ENCODE assay signal across 10 mouse cellular contexts in the genomic region with DNA sequence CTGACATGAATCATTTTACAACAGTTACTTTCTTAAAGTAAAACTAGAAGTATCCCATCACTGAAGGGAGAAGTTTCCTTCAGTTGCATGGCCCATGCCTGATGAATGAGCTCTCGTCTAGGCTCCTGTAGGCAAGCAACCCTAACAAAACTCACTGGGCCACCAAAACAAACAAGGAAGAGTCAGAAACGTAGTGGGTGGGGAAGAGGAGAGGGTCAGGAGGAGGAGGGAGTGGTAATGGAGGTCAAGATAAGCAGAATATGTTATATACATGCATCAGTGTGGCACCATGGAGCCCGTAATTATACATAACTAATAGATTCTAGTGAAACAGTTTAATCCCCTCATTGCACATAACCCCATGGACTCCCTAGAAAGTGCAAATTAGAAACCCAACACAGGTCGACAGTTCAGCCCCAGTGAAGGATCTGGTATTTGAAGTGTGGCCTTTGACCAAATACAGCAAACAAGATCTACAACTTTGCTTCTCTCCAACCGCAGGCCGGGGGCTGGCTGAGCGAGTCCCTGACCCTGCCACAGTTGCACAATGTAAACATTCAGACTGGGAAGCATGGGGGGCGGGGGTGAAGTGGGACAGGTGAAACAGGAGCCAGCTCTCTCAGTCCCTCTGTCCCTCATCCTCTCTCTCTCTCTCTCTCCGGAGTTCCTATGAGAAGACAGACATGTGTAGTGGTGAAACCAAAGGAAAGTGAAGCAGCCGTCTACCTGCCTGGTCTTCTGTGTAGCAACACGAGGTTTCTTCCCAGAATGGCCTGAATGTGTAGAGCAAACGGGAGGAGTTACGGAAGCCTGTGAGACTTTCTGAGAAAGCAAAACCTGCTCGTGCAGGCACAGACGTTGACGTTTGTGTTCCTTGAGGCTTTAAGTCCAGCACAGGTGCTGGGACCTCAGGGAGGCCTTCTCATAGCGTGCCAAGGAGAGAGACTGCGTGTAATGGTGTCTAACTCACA.
A peak's percentile ranks its signal among the peaks of the same experiment; 100 is the strongest.
DNase-seq lines count a peak whose midpoint lies in the region; ATAC-seq and TF ChIP-seq lines count a peak whose summit lies in the region.
"Had no signal": no experiment of that assay in that cellular context is flagged by ENCODE, and none has a peak within 500 bp of the region (broad histone marks: within the 10 kb centered on the region; RNA-seq: fewer than 3 reads in every experiment).

No protein-coding gene starts in this region.

- no peak for TF ChIP-seq CTCF in lung, adult 2 months (IDR thresholded peaks at IDR 0.05; ENCODE audit: insufficient read depth, low read length)

- 0 out of 2 replicates have a peak overlapping the region, but pooled peaks have one; percentile 30 for H3K27ac ChIP-seq in limb, embryonic 11.5 days (replicated peaks; ENCODE audit: low read depth, low read length)
- peak overlapping the region; percentile 74 for H3K27ac ChIP-seq in stomach, embryonic 16.5 days (ENCODE audit: low read length)
- no peak overlapping the region for H3K27ac ChIP-seq in forebrain, embryonic 11.5 days (ENCODE audit: low read depth, low read length)

- peak; percentile 33 for DNase-seq in thymus, postnatal 0 days (ENCODE audit: low spot score)
- no peak for DNase-seq in thymus, adult 18-20 months
- no peak for DNase-seq in limb, embryonic 11.5 days (ENCODE audit: low spot score)
- peak; percentile 40 for DNase-seq in lung, adult 2 months
- no peak for DNase-seq in forebrain, embryonic 11.5 days (ENCODE audit: low spot score)
- DNase-seq in cerebellum, adult 8-10 months, result no peak
- DNase-seq: gastrocnemius, postnatal 25 days had no signal

- H3K36me3 ChIP-seq in limb, embryonic 11.5 days (ENCODE audit: control insufficient read depth, insufficient read depth, low read length), result no peaks in the 10 kb centered on the region
- no peaks in the 10 kb centered on the region for H3K36me3 ChIP-seq in stomach, embryonic 16.5 days (ENCODE audit: control insufficient read depth, insufficient read depth, low read length)
- no peaks in the 10 kb centered on the region for H3K36me3 ChIP-seq in forebrain, embryonic 11.5 days (ENCODE audit: control insufficient read depth, insufficient read depth, low read length)

- TF ChIP-seq POLR2A in lung, adult 2 months (IDR thresholded peaks at IDR 0.05; ENCODE audit: borderline replicate concordance, extremely low read depth, low read depth, low read length), result no peak

- H3K4me2 ChIP-seq in limb, embryonic 11.5 days (ENCODE audit: low read depth, severe bottlenecking), result no peak overlapping the region
- H3K4me2 ChIP-seq in stomach, embryonic 16.5 days (ENCODE audit: low read depth, low read length), result peak overlapping the region; percentile 20
- no peak overlapping the region for H3K4me2 ChIP-seq in forebrain, embryonic 11.5 days (ENCODE audit: low read depth, low read length, severe bottlenecking)

- H3K9me3 ChIP-seq in limb, embryonic 11.5 days (ENCODE audit: control insufficient read depth, low read length), result no peaks in the 10 kb centered on the region
- no peaks in the 10 kb centered on the region for H3K9me3 ChIP-seq in stomach, embryonic 16.5 days (replicated peaks; ENCODE audit: control insufficient read depth, low read length)
- H3K9me3 ChIP-seq in forebrain, embryonic 11.5 days (ENCODE audit: control insufficient read depth, low read length), result no peaks in the 10 kb centered on the region

- no peak overlapping the region for H3K4me3 ChIP-seq in limb, embryonic 11.5 days (ENCODE audit: low read depth, low read length)
- no peak overlapping the region for H3K4me3 ChIP-seq in lung, adult 2 months (replicated peaks; ENCODE audit: extremely low read depth, low read depth, low read length)
- H3K4me3 ChIP-seq in stomach, embryonic 16.5 days (replicated peaks; ENCODE audit: low read length), result no peak overlapping the region
- no peak overlapping the region for H3K4me3 ChIP-seq in forebrain, embryonic 11.5 days (ENCODE audit: low read depth, low read length)

- H3K27me3 ChIP-seq in limb, embryonic 11.5 days (ENCODE audit: control insufficient read depth, insufficient read depth, low read length), result no peaks in the 10 kb centered on the region
- no peaks in the 10 kb centered on the region for H3K27me3 ChIP-seq in stomach, embryonic 16.5 days (ENCODE audit: control insufficient read depth, insufficient read depth, low read length)
- no peaks in the 10 kb centered on the region for H3K27me3 ChIP-seq in forebrain, embryonic 11.5 days (ENCODE audit: control insufficient read depth, insufficient read depth, low read length)

- H3K9ac ChIP-seq in limb, embryonic 11.5 days (ENCODE audit: low read length), result no peak overlapping the region
- no peak overlapping the region for H3K9ac ChIP-seq in stomach, embryonic 16.5 days (ENCODE audit: low read length)
- H3K9ac ChIP-seq in forebrain, embryonic 11.5 days (ENCODE audit: low read length), result no peak overlapping the region

- 65% methylated on average over 18 of the region's 18 CpGs for WGBS in limb, embryonic 11.5 days
- WGBS in lung, adult 2 months, result 57% methylated on average over 18 of the region's 18 CpGs
- WGBS in stomach, embryonic 16.5 days, result 39% methylated on average over 18 of the region's 18 CpGs
- WGBS in forebrain, embryonic 11.5 days, result 80% methylated on average over 18 of the region's 18 CpGs

- no peak for ATAC-seq in limb, embryonic 11.5 days (ENCODE audit: insufficient number of reproducible peaks, low FRiP score, low TSS enrichment, low read depth)
- ATAC-seq in stomach, embryonic 16.5 days (ENCODE audit: insufficient read depth, low FRiP score), result peak; percentile 85
- ATAC-seq in activated CD4-positive, CD25-positive, alpha-beta regulatory T cell, adult 4 months, result no peak
- ATAC-seq in forebrain, embryonic 11.5 days (replicated peaks; ENCODE audit: low FRiP score), result no peak
- ATAC-seq: midbrain, embryonic 16.5 days had no signal

- H3K4me1 ChIP-seq in limb, embryonic 11.5 days (ENCODE audit: control insufficient read depth, insufficient read depth, low read length), result peaks cover 13% of the 10 kb centered on the region; the same call in 1 of the 2 replicates
- H3K4me1 ChIP-seq in lung, adult 2 months (ENCODE audit: control insufficient read depth, insufficient read depth, low read length), result peaks cover 10% of the 10 kb centered on the region
- H3K4me1 ChIP-seq in stomach, embryonic 16.5 days (ENCODE audit: control insufficient read depth, insufficient read depth, low read length), result peaks cover 26% of the 10 kb centered on the region
- no peaks in the 10 kb centered on the region for H3K4me1 ChIP-seq in forebrain, embryonic 11.5 days (replicated peaks; ENCODE audit: control insufficient read depth, insufficient read depth, low read length)

Comparison
In these comparisons a context has a peak if more than half of its experiments do, and no peak if none do; other contexts are left out.
1. DNase-seq: peak in thymus, postnatal 0 days (single experiment) and lung, adult 2 months (single experiment); none in thymus, adult 18-20 months (0 of 2), limb, embryonic 11.5 days (single experiment), forebrain, embryonic 11.5 days (single experiment) and cerebellum, adult 8-10 months (single experiment).